Mouse (Mus musculus): ENCODE results near the gene Tpst2. TPM values are rescaled to one million over a fixed set of nuclear protein-coding genes. Genes with fewer than 3 reads are reported as not detected.

Gene Tpst2
- polyA plus RNA-seq, 1 experiment: 1.5 TPM

- H3K36me3 ChIP-seq (ENCODE audit: control insufficient read depth): peaks cover 47% of the 10 kb centered on the region
- no peaks in the 10 kb centered on the region for H3K9me3 ChIP-seq (ENCODE audit: control insufficient read depth, low read length)
- peak overlapping the region; percentile 73 for H3K4me3 ChIP-seq (replicated peaks)
- TF ChIP-seq TAL1 (IDR thresholded peaks at IDR 0.05; ENCODE audit: low read length) (no peak), GATA1 (IDR thresholded peaks at IDR 0.05; ENCODE audit: low read length) (no peak)
- H3K4me1 ChIP-seq (ENCODE audit: control insufficient read depth): peaks cover 52% of the 10 kb centered on the region
- H3K27me3 ChIP-seq (ENCODE audit: control insufficient read depth): no peaks in the 10 kb centered on the region
Observed at GRCm38 (mm10) chr5:112343205-112343595, 66.7 kb downstream of the Tpst2 start.

GRCm38 (mm10) chr5:112344092-112344960, 67.8 kb downstream of the Tpst2 start:
- Histone ChIP-seq H3K4me1 (ENCODE audit: control insufficient read depth) (peaks cover 52% of the 10 kb centered on the region), H3K27me3 (ENCODE audit: control insufficient read depth) (no peaks in the 10 kb centered on the region), H3K9me3 (ENCODE audit: control insufficient read depth, low read length) (no peaks in the 10 kb centered on the region), H3K36me3 (ENCODE audit: control insufficient read depth) (peaks cover 45% of the 10 kb centered on the region), H3K4me3 (replicated peaks) (no peak overlapping the region)
- TF ChIP-seq GATA1 (IDR thresholded peaks at IDR 0.05; ENCODE audit: low read length): no peak
- TF ChIP-seq TAL1 (IDR thresholded peaks at IDR 0.05; ENCODE audit: low read length): no peak

- H3K36me3 ChIP-seq (ENCODE audit: control insufficient read depth): peaks cover 49% of the 10 kb centered on the region
- H3K27me3 ChIP-seq (ENCODE audit: control insufficient read depth): no peaks in the 10 kb centered on the region
- H3K9me3 ChIP-seq (ENCODE audit: control insufficient read depth, low read length): no peaks in the 10 kb centered on the region
- TF ChIP-seq TAL1 (IDR thresholded peaks at IDR 0.05; ENCODE audit: low read length) (no peak), GATA1 (IDR thresholded peaks at IDR 0.05; ENCODE audit: low read length) (no peak)
- peaks cover 46% of the 10 kb centered on the region for H3K4me1 ChIP-seq (ENCODE audit: control insufficient read depth)
- no peak overlapping the region for H3K4me3 ChIP-seq (replicated peaks)
Observed at GRCm38 (mm10) chr5:112346211-112346965, 69.9 kb downstream of the Tpst2 start.

GRCm38 (mm10) chr5:112349169-112349568, 72.7 kb downstream of the Tpst2 start:
- Histone ChIP-seq H3K27me3 (ENCODE audit: control insufficient read depth) (no peaks in the 10 kb centered on the region), H3K36me3 (ENCODE audit: control insufficient read depth) (peaks cover 68% of the 10 kb centered on the region), H3K4me3 (replicated peaks) (no peak overlapping the region), H3K9me3 (ENCODE audit: control insufficient read depth, low read length) (no peaks in the 10 kb centered on the region), H3K4me1 (ENCODE audit: control insufficient read depth) (peaks cover 22% of the 10 kb centered on the region)
- TF ChIP-seq GATA1 (IDR thresholded peaks at IDR 0.05; ENCODE audit: low read length): no peak
- TF ChIP-seq TAL1 (IDR thresholded peaks at IDR 0.05; ENCODE audit: low read length): 0 out of 3 replicates have a peak, but pooled peaks have one; percentile 5

- peaks cover 75% of the 10 kb centered on the region for H3K36me3 ChIP-seq (ENCODE audit: control insufficient read depth)
- peaks cover 42% of the 10 kb centered on the region for H3K4me1 ChIP-seq (ENCODE audit: control insufficient read depth)
Observed at GRCm38 (mm10) chr5:112355493-112355892, 79.0 kb downstream of the Tpst2 start.

GRCm38 (mm10) chr5:112355910-112356309, 79.4 kb downstream of the Tpst2 start, which contains the start of gene Gm6583:
Gm6583 (minus strand) TSS chr5:112356033.
- no peak for TF ChIP-seq GATA1 (IDR thresholded peaks at IDR 0.05; ENCODE audit: low read length)
- TF ChIP-seq TAL1 (IDR thresholded peaks at IDR 0.05; ENCODE audit: low read length): no peak
- H3K27me3 ChIP-seq (ENCODE audit: control insufficient read depth): no peaks in the 10 kb centered on the region
- peaks cover 71% of the 10 kb centered on the region for H3K36me3 ChIP-seq (ENCODE audit: control insufficient read depth)
- peaks cover 42% of the 10 kb centered on the region for H3K4me1 ChIP-seq (ENCODE audit: control insufficient read depth)
- H3K4me3 ChIP-seq (replicated peaks): no peak within 1 kb of the TSS
- H3K9me3 ChIP-seq (ENCODE audit: control insufficient read depth, low read length): no peaks in the 10 kb centered on the region

More at GRCm38 (mm10) chr5:112355493-112355892, 79.0 kb downstream of the Tpst2 start:
- H3K4me3 ChIP-seq (replicated peaks): no peak overlapping the region
- no peaks in the 10 kb centered on the region for H3K27me3 ChIP-seq (ENCODE audit: control insufficient read depth)
- no peaks in the 10 kb centered on the region for H3K9me3 ChIP-seq (ENCODE audit: control insufficient read depth, low read length)
- TF ChIP-seq TAL1 (IDR thresholded peaks at IDR 0.05; ENCODE audit: low read length) (no peak), GATA1 (IDR thresholded peaks at IDR 0.05; ENCODE audit: low read length) (no peak)

- no peaks in the 10 kb centered on the region for H3K27me3 ChIP-seq (ENCODE audit: control insufficient read depth)
- peaks cover 44% of the 10 kb centered on the region for H3K4me1 ChIP-seq (ENCODE audit: control insufficient read depth)
- TF ChIP-seq GATA1 (IDR thresholded peaks at IDR 0.05; ENCODE audit: low read length) (no peak), TAL1 (IDR thresholded peaks at IDR 0.05; ENCODE audit: low read length) (no peak)
- H3K4me3 ChIP-seq (replicated peaks): no peak overlapping the region
- H3K36me3 ChIP-seq (ENCODE audit: control insufficient read depth): peaks cover 67% of the 10 kb centered on the region
- no peaks in the 10 kb centered on the region for H3K9me3 ChIP-seq (ENCODE audit: control insufficient read depth, low read length)
Observed at GRCm38 (mm10) chr5:112356322-112356721, 79.8 kb downstream of the Tpst2 start.

GRCm38 (mm10) chr5:112359520-112359919, 83.0 kb downstream of the Tpst2 start:
- H3K9me3 ChIP-seq (ENCODE audit: control insufficient read depth, low read length): peaks cover 5% of the 10 kb centered on the region
- peaks cover 71% of the 10 kb centered on the region for H3K36me3 ChIP-seq (ENCODE audit: control insufficient read depth)
- peak overlapping the region; percentile 31 for H3K4me3 ChIP-seq (replicated peaks)
- TF ChIP-seq TAL1 (IDR thresholded peaks at IDR 0.05; ENCODE audit: low read length) (peak; percentile 65), GATA1 (IDR thresholded peaks at IDR 0.05; ENCODE audit: low read length) (no peak)
- H3K4me1 ChIP-seq (ENCODE audit: control insufficient read depth): peaks cover 58% of the 10 kb centered on the region
- H3K27me3 ChIP-seq (ENCODE audit: control insufficient read depth): no peaks in the 10 kb centered on the region

- no peak overlapping the region for H3K4me3 ChIP-seq (replicated peaks)
- peaks cover 72% of the 10 kb centered on the region for H3K36me3 ChIP-seq (ENCODE audit: control insufficient read depth)
- H3K9me3 ChIP-seq (ENCODE audit: control insufficient read depth, low read length): peaks cover 5% of the 10 kb centered on the region
- H3K27me3 ChIP-seq (ENCODE audit: control insufficient read depth): no peaks in the 10 kb centered on the region
- no peak for TF ChIP-seq GATA1 (IDR thresholded peaks at IDR 0.05; ENCODE audit: low read length)
- TF ChIP-seq TAL1 (IDR thresholded peaks at IDR 0.05; ENCODE audit: low read length): no peak
- H3K4me1 ChIP-seq (ENCODE audit: control insufficient read depth): peaks cover 58% of the 10 kb centered on the region
Observed at GRCm38 (mm10) chr5:112360077-112360476, 83.6 kb downstream of the Tpst2 start.

All from erythroblast, embryonic 14.5 days (primary cell).